In the genomic region with DNA sequence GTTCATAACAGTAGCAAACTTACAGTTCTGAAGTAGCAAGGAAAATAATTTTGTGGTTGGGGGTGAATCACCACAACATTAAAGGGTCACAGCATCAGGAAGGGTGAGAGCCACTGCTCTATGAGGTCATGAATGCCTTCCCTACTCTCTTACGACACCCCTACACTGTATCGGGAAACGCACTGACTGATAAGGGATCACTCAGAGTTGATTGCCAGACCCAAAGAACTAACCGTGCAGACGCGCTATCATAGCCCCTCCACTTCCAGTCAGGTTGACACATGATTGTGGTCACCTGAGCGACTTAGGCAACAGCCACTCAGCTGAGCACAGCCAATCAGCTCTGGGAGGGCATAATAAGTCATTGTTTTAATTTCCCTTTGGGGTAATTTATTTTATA, we compare ENCODE assay signal across 25 mouse cellular contexts.
DNase-seq lines count a peak whose midpoint lies in the region; ATAC-seq and TF ChIP-seq lines count a peak whose summit lies in the region.
"Had no signal": no experiment of that assay in that cellular context is flagged by ENCODE, and none has a peak within 500 bp of the region (broad histone marks: within the 10 kb centered on the region; RNA-seq: fewer than 3 reads in every experiment).

No protein-coding gene starts in this region.

- no peak overlapping the region for H3K4me2 ChIP-seq in intestine, embryonic 15.5 days (replicated peaks)
- H3K4me2 ChIP-seq in liver, embryonic 13.5 days = no peak overlapping the region
- H3K4me2 ChIP-seq in midbrain, embryonic 11.5 days = no peak overlapping the region
- H3K4me2 ChIP-seq: heart, embryonic 13.5 days; stomach, embryonic 15.5 days had no signal

- H3K4me3 ChIP-seq in MEL (ENCODE audit: control insufficient read depth in 1 of 2, insufficient read depth in 1 of 2, low read depth in 2 of 2, low read length in 2 of 2) = no peak overlapping the region
- H3K4me3 ChIP-seq in intestine, embryonic 15.5 days (replicated peaks) = no peak overlapping the region
- no peak overlapping the region for H3K4me3 ChIP-seq in liver, embryonic 13.5 days (replicated peaks)
- no peak overlapping the region for H3K4me3 ChIP-seq in midbrain, embryonic 11.5 days (ENCODE audit: low read depth, low read length)
- H3K4me3 ChIP-seq: heart, adult 2 months; heart, embryonic 13.5 days; myocyte; stomach, embryonic 15.5 days had no signal

- peak; percentile 77 to 87 for TF ChIP-seq EP300 in MEL (IDR thresholded peaks at IDR 0.05; ENCODE audit: low read depth in 1 of 2, low read length in 2 of 2)

- no peaks in the 10 kb centered on the region; the same call in 1 of the 2 replicates for H3K79me2 ChIP-seq in MEL (ENCODE audit: control insufficient read depth, insufficient read depth, low read length, poor library complexity)

- peak; percentile 57 for ATAC-seq in intestine, embryonic 15.5 days
- peak; percentile 69 for ATAC-seq in liver, embryonic 13.5 days (ENCODE audit: low read depth)
- peak; percentile 18 for ATAC-seq in megakaryocyte progenitor cell, adult 5-6 weeks (replicated peaks; ENCODE audit: poor library complexity)
- no peak for ATAC-seq in midbrain, embryonic 11.5 days (ENCODE audit: low FRiP score)
- ATAC-seq: forebrain, embryonic 14.5 days; hindbrain, postnatal 0 days; midbrain, embryonic 16.5 days; Patski had no signal

- peak overlapping the region; percentile 94 for H3K27ac ChIP-seq in MEL (ENCODE audit: control insufficient read depth, low read depth, low read length)
- H3K27ac ChIP-seq in intestine, embryonic 15.5 days = no peak overlapping the region
- no peak overlapping the region for H3K27ac ChIP-seq in liver, embryonic 13.5 days
- H3K27ac ChIP-seq in midbrain, embryonic 11.5 days (ENCODE audit: low read depth, low read length) = no peak overlapping the region
- H3K27ac ChIP-seq: heart, adult 2 months; heart, embryonic 13.5 days; hindbrain, postnatal 0 days; kidney, postnatal 0 days; stomach, embryonic 15.5 days had no signal

- H3K9ac ChIP-seq in MEL (ENCODE audit: control insufficient read depth, low read depth, low read length, poor library complexity, severe bottlenecking) = no peak overlapping the region
- no peak overlapping the region for H3K9ac ChIP-seq in intestine, embryonic 15.5 days
- no peak overlapping the region for H3K9ac ChIP-seq in liver, embryonic 13.5 days
- H3K9ac ChIP-seq in midbrain, embryonic 11.5 days (ENCODE audit: low read length) = no peak overlapping the region
- H3K9ac ChIP-seq: heart, embryonic 13.5 days; stomach, embryonic 15.5 days had no signal

- no peaks in the 10 kb centered on the region for H3K9me3 ChIP-seq in MEL (replicated peaks; ENCODE audit: insufficient read depth, low read length)
- H3K9me3 ChIP-seq in intestine, embryonic 15.5 days = no peaks in the 10 kb centered on the region
- H3K9me3 ChIP-seq in liver, embryonic 13.5 days (replicated peaks) = no peaks in the 10 kb centered on the region
- no peaks in the 10 kb centered on the region for H3K9me3 ChIP-seq in midbrain, embryonic 11.5 days (ENCODE audit: control insufficient read depth, low read length)
- H3K9me3 ChIP-seq: heart, embryonic 13.5 days; stomach, embryonic 15.5 days had no signal

- TF ChIP-seq CTCF in MEL (IDR thresholded peaks at IDR 0.05 in 2 of 3, conservative IDR thresholded peaks at IDR 0.05 in 1 of 3; ENCODE audit: control insufficient read depth in 1 of 3, insufficient read depth in 1 of 3, low read depth in 2 of 3, low read length in 3 of 3, poor library complexity in 1 of 3, severe bottlenecking in 1 of 3) = no peak

- peaks cover 0 to 60% of the 10 kb centered on the region in 2 experiments; a peak in 2 of 4 replicates for H3K36me3 ChIP-seq in MEL (ENCODE audit: control insufficient read depth in 1 of 2, insufficient read depth in 2 of 2, low read length in 2 of 2)
- no peaks in the 10 kb centered on the region for H3K36me3 ChIP-seq in intestine, embryonic 15.5 days
- H3K36me3 ChIP-seq in liver, embryonic 13.5 days = no peaks in the 10 kb centered on the region
- H3K36me3 ChIP-seq in midbrain, embryonic 11.5 days (ENCODE audit: control insufficient read depth, insufficient read depth, low read length) = no peaks in the 10 kb centered on the region
- H3K36me3 ChIP-seq: heart, embryonic 13.5 days; stomach, embryonic 15.5 days had no signal

- TF ChIP-seq POLR2A in MEL (IDR thresholded peaks at IDR 0.05; ENCODE audit: control insufficient read depth in 1 of 2, insufficient read depth in 1 of 2, low read depth in 1 of 2, low read length in 2 of 2, poor library complexity in 1 of 2) = peak; percentile 39 to 60; a peak in 2 of 4 replicates

- no peak for TF ChIP-seq RAD21 in MEL (IDR thresholded peaks at IDR 0.05; ENCODE audit: low read depth, low read length)

- peaks cover 46 to 59% of the 10 kb centered on the region in 2 experiments for H3K4me1 ChIP-seq in MEL (ENCODE audit: control insufficient read depth in 1 of 2, insufficient read depth in 2 of 2, low read length in 2 of 2)
- H3K4me1 ChIP-seq in intestine, embryonic 15.5 days (replicated peaks) = peaks cover 26% of the 10 kb centered on the region
- H3K4me1 ChIP-seq in liver, embryonic 13.5 days (replicated peaks) = peaks cover 80% of the 10 kb centered on the region
- peaks cover 4% of the 10 kb centered on the region; the same call in 1 of the 2 replicates for H3K4me1 ChIP-seq in midbrain, embryonic 11.5 days (ENCODE audit: control insufficient read depth, insufficient read depth, low read length)

- no peaks in the 10 kb centered on the region for H3K27me3 ChIP-seq in MEL (ENCODE audit: control insufficient read depth in 1 of 2, insufficient read depth in 2 of 2, low read length in 2 of 2)
- H3K27me3 ChIP-seq in intestine, embryonic 15.5 days (replicated peaks) = no peaks in the 10 kb centered on the region
- H3K27me3 ChIP-seq in liver, embryonic 13.5 days = no peaks in the 10 kb centered on the region
- peaks cover 59% of the 10 kb centered on the region for H3K27me3 ChIP-seq in midbrain, embryonic 11.5 days (ENCODE audit: control insufficient read depth, insufficient read depth, low read length)
- H3K27me3 ChIP-seq: Patski; stomach, embryonic 15.5 days had no signal

- peak; percentile 76 for DNase-seq in MEL (ENCODE audit: low read depth, low spot score)
- peak; percentile 46 for DNase-seq in liver, embryonic 13.5 days
- no peak for DNase-seq in spleen, adult 12 weeks (ENCODE audit: low spot score)
- no peak for DNase-seq in embryo, embryonic 11 days
- DNase-seq in midbrain, embryonic 11.5 days (ENCODE audit: low spot score, missing footprints) = no peak
- DNase-seq: adrenal gland, postnatal 36 days; cerebellum, adult 18-20 months; cerebellum, postnatal 25 days; gastrocnemius, postnatal 10 days; heart, adult 2 months; heart, postnatal 14 days; kidney, adult 18-20 months; lung, adult 18-20 months; right cerebral cortex, postnatal 4 days; thymus, postnatal 4 days had no signal

- WGBS in intestine, embryonic 15.5 days = 59% methylated on average over 7 of the region's 7 CpGs
- 13% methylated on average over 7 of the region's 7 CpGs for WGBS in liver, embryonic 13.5 days (ENCODE audit: insufficient replicate concordance)
- WGBS in midbrain, embryonic 11.5 days = 93% methylated on average over 7 of the region's 7 CpGs

TF ChIP-seq in MEL, 35 proteins besides CTCF, POLR2A, EP300 and RAD21 (continues in another document):
- TF ChIP-seq USF1 (IDR thresholded peaks at IDR 0.05; ENCODE audit: low read depth, low read length) (peak; percentile 88), NRF1 (IDR thresholded peaks at IDR 0.05; ENCODE audit: insufficient read depth, low read depth, low read length, poor library complexity, severe bottlenecking) (no peak), ZMIZ1 (IDR thresholded peaks at IDR 0.05; ENCODE audit: low read depth, low read length) (peak; percentile 95), POLR2AphosphoS2 (IDR thresholded peaks at IDR 0.05; ENCODE audit: low read length) (peak; percentile 89), MYB (IDR thresholded peaks at IDR 0.05; ENCODE audit: low read depth, low read length) (peak; percentile 60; the same call in 1 of the 2 replicates), SMC3 (IDR thresholded peaks at IDR 0.05; ENCODE audit: low read depth, low read length) (no peak), MAX (IDR thresholded peaks at IDR 0.05; ENCODE audit: low read length) (no peak; the same call in 1 of the 2 replicates), CHD2 (IDR thresholded peaks at IDR 0.05; ENCODE audit: low read length) (no peak; the same call in 1 of the 2 replicates), ELF1 (IDR thresholded peaks at IDR 0.05; ENCODE audit: low read depth, low read length) (0 out of 2 replicates have a peak, but pooled peaks have one; percentile 10), CHD1 (IDR thresholded peaks at IDR 0.05; ENCODE audit: low read depth, low read length) (no peak), GATA1 (IDR thresholded peaks at IDR 0.05; ENCODE audit: low read depth, low read length) (peak; percentile 81), ZC3H11A (IDR thresholded peaks at IDR 0.05; ENCODE audit: low read depth, low read length) (peak; percentile 9; the same call in 1 of the 2 replicates), MAFK (IDR thresholded peaks at IDR 0.05; ENCODE audit: borderline replicate concordance, low read depth, low read length) (no peak), MXI1 (IDR thresholded peaks at IDR 0.05; ENCODE audit: low read depth, low read length) (peak; percentile 67; the same call in 1 of the 2 replicates), UBTF (IDR thresholded peaks at IDR 0.05; ENCODE audit: borderline replicate concordance, insufficient read depth, low read depth, low read length) (no peak), KAT2A (conservative IDR thresholded peaks at IDR 0.05; ENCODE audit: low read depth, low read length) (0 out of 2 replicates have a peak, but pooled peaks have one; percentile 22), ETS1 (IDR thresholded peaks at IDR 0.05; ENCODE audit: low read depth, low read length) (peak; percentile 99), USF2 (IDR thresholded peaks at IDR 0.05; ENCODE audit: borderline replicate concordance in 1 of 2, insufficient read depth in 1 of 2, low read depth in 1 of 2, low read length in 2 of 2) (peak in 1 of 2 experiments; percentile 58; a peak in 1 of 4 replicates), ZKSCAN1 (IDR thresholded peaks at IDR 0.05; ENCODE audit: low read depth, low read length) (no peak), MEF2A (IDR thresholded peaks at IDR 0.05; ENCODE audit: extremely low read depth, insufficient replicate concordance, low read depth, low read length, poor library complexity, severe bottlenecking) (no peak), MYC (IDR thresholded peaks at IDR 0.05; ENCODE audit: low read depth, low read length) (no peak), MAZ (IDR thresholded peaks at IDR 0.05; ENCODE audit: low read depth, low read length) (peak; percentile 49; the same call in 1 of the 2 replicates), E2F4 (IDR thresholded peaks at IDR 0.05; ENCODE audit: borderline replicate concordance, low read depth, low read length) (no peak), BHLHE40 (IDR thresholded peaks at IDR 0.05; ENCODE audit: borderline replicate concordance, low read depth, low read length) (peak; percentile 94), TBP (IDR thresholded peaks at IDR 0.05; ENCODE audit: low read depth, low read length) (peak; percentile 82)

Comparison
In these comparisons a context has a peak if more than half of its experiments do, and no peak if none do; other contexts are left out.
1. DNase-seq: peak in MEL (single experiment) and liver, embryonic 13.5 days (single experiment); none in spleen, adult 12 weeks (single experiment), embryo, embryonic 11 days (single experiment) and midbrain, embryonic 11.5 days (single experiment).